Mouse (Mus musculus) CH12.LX (cell line): ENCODE data around the gene Mdp1. TPM values are rescaled to one million over a fixed set of nuclear protein-coding genes. Genes with fewer than 3 reads are reported as not detected.
A peak's percentile ranks its signal among the peaks of the same experiment; 100 is the strongest.

Source experiments
- DNase-seq: peaks from one replicate; pipeline ENCODE4 v3.0.0-alpha.2; 2013; ENCODE audit errors: extremely low read depth
- H3K27ac ChIP-seq: 2 replicates; pipeline ENCODE4 v1.5.1; 2012; ENCODE audit warnings: low read depth, mild to moderate bottlenecking, control low read depth, moderate library complexity; ENCODE audit not compliant: insufficient read depth
- H3K27me3 ChIP-seq: replicated peaks from 2 replicates; pipeline ENCODE3; 2012; ENCODE audit warnings: inconsistent platforms
- H3K36me3 ChIP-seq, 2 experiments: replicated peaks in 1 of 2; 2 replicates each; pipeline versions ENCODE3 to v1.6.1; 2012; ENCODE audit warnings: inconsistent platforms in 1 of 2, low read length in 1 of 2, mild to moderate bottlenecking in 1 of 2, mixed read lengths in 1 of 2, moderate library complexity in 1 of 2; ENCODE audit not compliant: control insufficient read depth in 1 of 2, insufficient read depth in 1 of 2
- H3K4me1 ChIP-seq, 2 experiments: 2 replicates each; pipeline ENCODE4 v1.6.1; 2012; ENCODE audit warnings: inconsistent platforms in 1 of 2, moderate library complexity in 1 of 2; ENCODE audit not compliant: insufficient read depth in 2 of 2, control insufficient read depth in 1 of 2
- H3K4me2 ChIP-seq: 2 replicates; pipeline ENCODE4 v1.6.1; 2012; ENCODE audit warnings: low read depth, mild to moderate bottlenecking, control low read depth; ENCODE audit not compliant: poor library complexity, insufficient read depth, severe bottlenecking
- H3K4me3 ChIP-seq, 3 experiments: fragments of 150-350 bp in 1 of 3; sonication (generic) in 1 of 3; replicated peaks in 1 of 3; 2 replicates each; pipeline versions ENCODE3 to v1.5.1; 2011 to 2012; ENCODE audit warnings: low read depth in 2 of 3, low read length in 2 of 3, mild to moderate bottlenecking in 2 of 3, moderate library complexity in 2 of 3, control low read depth in 1 of 3, improper control_type of control experiment in 1 of 3, inconsistent platforms in 1 of 3, mixed read lengths in 1 of 3; ENCODE audit not compliant: poor library complexity in 1 of 3
- H3K79me2 ChIP-seq: replicated peaks from 2 replicates; pipeline ENCODE4 v1.6.1; 2012; ENCODE audit warnings: mild to moderate bottlenecking, moderate library complexity; ENCODE audit not compliant: control insufficient read depth, poor library complexity, insufficient read depth, severe bottlenecking; ENCODE audit errors: extremely low read depth
- H3K9ac ChIP-seq: 2 replicates; pipeline ENCODE4 v1.6.1; 2012; ENCODE audit warnings: low read depth, mild to moderate bottlenecking, control low read depth, moderate library complexity; ENCODE audit not compliant: insufficient read depth
- H3K9me3 ChIP-seq: replicated peaks from 2 replicates; pipeline ENCODE3; 2012; ENCODE audit warnings: low read length, inconsistent platforms, mixed read lengths
- BHLHE40 ChIP-seq: IDR thresholded peaks from 2 replicates; pipeline ENCODE4 v1.6.1; 2011; ENCODE audit warnings: mild to moderate bottlenecking, low read depth, low read length, improper control_type of control experiment
- CHD1 ChIP-seq: IDR thresholded peaks from 2 replicates; pipeline ENCODE4 v1.6.1; 2012; ENCODE audit warnings: low read depth, low read length, improper control_type of control experiment, inconsistent platforms
- CHD2 ChIP-seq: IDR thresholded peaks from 2 replicates; pipeline ENCODE4 v1.6.1; 2011; ENCODE audit warnings: low read length, improper control_type of control experiment
- CTCF ChIP-seq, 2 experiments: IDR thresholded peaks in 1 of 2; conservative IDR thresholded peaks in 1 of 2; 2 replicates each; pipeline ENCODE4 v1.5.1; 2011 to 2012; ENCODE audit warnings: low read depth in 2 of 2, low read length in 2 of 2, improper control_type of control experiment in 1 of 2, inconsistent platforms in 1 of 2, mild to moderate bottlenecking in 1 of 2, moderate library complexity in 1 of 2
- E2F4 ChIP-seq: IDR thresholded peaks from 2 replicates; pipeline ENCODE4 v1.6.1; 2011; ENCODE audit warnings: low read depth, low read length, improper control_type of control experiment; ENCODE audit not compliant: insufficient replicate concordance
- ELF1 ChIP-seq: IDR thresholded peaks from 2 replicates; pipeline ENCODE4 v1.6.1; 2014; ENCODE audit warnings: low read depth, mild to moderate bottlenecking, inconsistent platforms, low read length, improper control_type of control experiment
- EP300 ChIP-seq: IDR thresholded peaks from 2 replicates; pipeline ENCODE4 v1.6.1; 2011; ENCODE audit warnings: low read length, improper control_type of control experiment
- ETS1 ChIP-seq: conservative IDR thresholded peaks from 2 replicates; pipeline ENCODE4 v1.6.1; 2012; ENCODE audit warnings: low read depth, mild to moderate bottlenecking, inconsistent platforms, low read length, improper control_type of control experiment, moderate library complexity
- GABPA ChIP-seq: IDR thresholded peaks from 2 replicates; pipeline ENCODE4 v1.6.1; 2012; ENCODE audit warnings: low read depth, low read length, improper control_type of control experiment, inconsistent platforms; ENCODE audit not compliant: insufficient replicate concordance
- HCFC1 ChIP-seq: IDR thresholded peaks from 2 replicates; pipeline ENCODE4 v1.6.1; 2012; ENCODE audit warnings: low read depth, mild to moderate bottlenecking, inconsistent platforms, low read length, improper control_type of control experiment
- IRF4 ChIP-seq: IDR thresholded peaks from 2 replicates; pipeline ENCODE4 v1.6.1; 2014; ENCODE audit warnings: low read depth, mild to moderate bottlenecking, inconsistent platforms, low read length, improper control_type of control experiment
- JUN ChIP-seq: IDR thresholded peaks from 2 replicates; pipeline ENCODE4 v1.6.1; 2011; ENCODE audit warnings: low read depth, mild to moderate bottlenecking, low read length, improper control_type of control experiment, moderate library complexity; ENCODE audit not compliant: insufficient read depth
- JUND ChIP-seq: conservative IDR thresholded peaks from 2 replicates; pipeline ENCODE4 v1.6.1; 2011; ENCODE audit warnings: low read depth, low read length, improper control_type of control experiment
- KAT2A ChIP-seq: IDR thresholded peaks from 2 replicates; pipeline ENCODE4 v1.6.1; 2012; ENCODE audit warnings: low read length, improper control_type of control experiment, inconsistent platforms; ENCODE audit not compliant: insufficient replicate concordance
- MAFK ChIP-seq: IDR thresholded peaks from 2 replicates; pipeline ENCODE4 v1.6.1; 2011; ENCODE audit warnings: low read length, improper control_type of control experiment; ENCODE audit not compliant: insufficient replicate concordance
- MAX ChIP-seq: IDR thresholded peaks from 2 replicates; pipeline ENCODE4 v1.6.1; 2011; ENCODE audit warnings: low read length, improper control_type of control experiment
- MEF2A ChIP-seq: IDR thresholded peaks from 2 replicates; pipeline ENCODE4 v1.6.1; 2014; ENCODE audit warnings: low read depth, mild to moderate bottlenecking, inconsistent platforms, low read length, improper control_type of control experiment, borderline replicate concordance
- MXI1 ChIP-seq: IDR thresholded peaks from 2 replicates; pipeline ENCODE4 v1.6.1; 2011; ENCODE audit warnings: mild to moderate bottlenecking, low read depth, low read length, improper control_type of control experiment
- MYC ChIP-seq: IDR thresholded peaks from 2 replicates; pipeline ENCODE4 v1.6.1; 2011; ENCODE audit warnings: low read depth, mild to moderate bottlenecking, improper control_type of control experiment, low read length
- NELFE ChIP-seq: IDR thresholded peaks from 2 replicates; pipeline ENCODE4 v1.6.1; 2011; ENCODE audit warnings: low read depth, low read length, improper control_type of control experiment
- NRF1 ChIP-seq: IDR thresholded peaks from 2 replicates; pipeline ENCODE4 v1.6.1; 2014; ENCODE audit warnings: low read depth, mild to moderate bottlenecking, inconsistent platforms, low read length, improper control_type of control experiment, moderate library complexity
- PAX5 ChIP-seq: IDR thresholded peaks from 2 replicates; pipeline ENCODE4 v1.6.1; 2012; ENCODE audit warnings: low read length, inconsistent platforms, mixed read lengths
- POLR2A ChIP-seq: IDR thresholded peaks from 2 replicates; pipeline ENCODE4 v1.6.1; 2011; ENCODE audit warnings: low read depth, mild to moderate bottlenecking, improper control_type of control experiment, low read length
- POLR2AphosphoS2 ChIP-seq: IDR thresholded peaks from 2 replicates; pipeline ENCODE4 v1.6.1; 2011; ENCODE audit warnings: low read depth, low read length, improper control_type of control experiment
- RAD21 ChIP-seq: IDR thresholded peaks from 2 replicates; pipeline ENCODE4 v1.6.1; 2011; ENCODE audit warnings: low read depth, mild to moderate bottlenecking, low read length, improper control_type of control experiment, moderate library complexity
- RCOR1 ChIP-seq: conservative IDR thresholded peaks from 2 replicates; pipeline ENCODE4 v1.6.1; 2012; ENCODE audit warnings: low read depth, mild to moderate bottlenecking, inconsistent platforms, low read length, improper control_type of control experiment
- SIN3A ChIP-seq: IDR thresholded peaks from 2 replicates; pipeline ENCODE4 v1.6.1; 2012; ENCODE audit warnings: low read length, improper control_type of control experiment, inconsistent platforms
- SMC3 ChIP-seq: IDR thresholded peaks from 2 replicates; pipeline ENCODE4 v1.6.1; 2011; ENCODE audit warnings: low read depth, low read length, improper control_type of control experiment
- TBP ChIP-seq: conservative IDR thresholded peaks from 2 replicates; pipeline ENCODE4 v1.6.1; 2011; ENCODE audit warnings: low read depth, low read length, improper control_type of control experiment
- TCF12 ChIP-seq: IDR thresholded peaks from 2 replicates; pipeline ENCODE4 v1.6.1; 2014; ENCODE audit warnings: low read depth, mild to moderate bottlenecking, inconsistent platforms, low read length, improper control_type of control experiment
- UBTF ChIP-seq: IDR thresholded peaks from 2 replicates; pipeline ENCODE4 v1.6.1; 2012; ENCODE audit warnings: low read depth, mild to moderate bottlenecking, inconsistent platforms, low read length, improper control_type of control experiment, moderate library complexity
- USF1 ChIP-seq: IDR thresholded peaks from 2 replicates; pipeline ENCODE4 v1.6.1; 2014; ENCODE audit warnings: low read depth, mild to moderate bottlenecking, inconsistent platforms, low read length, improper control_type of control experiment
- USF2 ChIP-seq: conservative IDR thresholded peaks from 2 replicates; pipeline ENCODE4 v1.6.1; 2011; ENCODE audit warnings: low read depth, low read length, improper control_type of control experiment
- ZC3H11A ChIP-seq: IDR thresholded peaks from 2 replicates; pipeline ENCODE4 v1.6.1; 2012; ENCODE audit warnings: low read depth, mild to moderate bottlenecking, inconsistent platforms, low read length, improper control_type of control experiment
- ZKSCAN1 ChIP-seq: IDR thresholded peaks from 2 replicates; pipeline ENCODE4 v1.6.1; 2012; ENCODE audit warnings: low read depth, inconsistent platforms, low read length, improper control_type of control experiment, borderline replicate concordance
- ZMIZ1 ChIP-seq: IDR thresholded peaks from 2 replicates; pipeline ENCODE4 v1.6.1; 2012; ENCODE audit warnings: low read depth, mild to moderate bottlenecking, inconsistent platforms, low read length, improper control_type of control experiment
- ZNF384 ChIP-seq: IDR thresholded peaks from 2 replicates; pipeline ENCODE4 v1.6.1; 2012; ENCODE audit warnings: low read depth, low read length, improper control_type of control experiment, inconsistent platforms
- dilution Hi-C: fragments of 300-500 bp; cut with MboI; formaldehyde crosslinking; loops from 2 replicates; pipeline ENCODE4 v1.14.3; 2020; ENCODE audit warnings: low sequenced_read_pairs; ENCODE audit not compliant: extremely low pct_unique_long_range_greater_than_20kb, extremely low pct_ligation_motif_present
- in situ Hi-C: fragments of 300-500 bp; cut with MboI; formaldehyde crosslinking; loops from 3 replicates; pipeline ENCODE4 v1.14.3; 2019; ENCODE audit warnings: low sequenced_read_pairs, low pct_ligation_motif_present, low pct_unique_long_range_greater_than_20kb, mixed read lengths
- polyA plus RNA-seq: library from polyadenylated mRNA; unstranded; fragments of >175 nt; gene quantifications from 2 replicates; pipeline ENCODE4 v1.2.1, GENCODE M21; 2012; ENCODE audit warnings: low read depth; ENCODE audit not compliant: insufficient read length
- total RNA-seq, 2 experiments: library from RNA; depleted of rRNA; stranded (reverse); fragments of 300-350 nt in 1 of 2; fragments of >200 nt in 1 of 2; gene quantifications; 2 replicates each; pipeline ENCODE4 v1.2.3; 2012 to 2014

Mdp1 gene
- total and polyA plus RNA-seq, 3 experiments = 23.4 to 30.9 (median 25.6) TPM

DNA sequence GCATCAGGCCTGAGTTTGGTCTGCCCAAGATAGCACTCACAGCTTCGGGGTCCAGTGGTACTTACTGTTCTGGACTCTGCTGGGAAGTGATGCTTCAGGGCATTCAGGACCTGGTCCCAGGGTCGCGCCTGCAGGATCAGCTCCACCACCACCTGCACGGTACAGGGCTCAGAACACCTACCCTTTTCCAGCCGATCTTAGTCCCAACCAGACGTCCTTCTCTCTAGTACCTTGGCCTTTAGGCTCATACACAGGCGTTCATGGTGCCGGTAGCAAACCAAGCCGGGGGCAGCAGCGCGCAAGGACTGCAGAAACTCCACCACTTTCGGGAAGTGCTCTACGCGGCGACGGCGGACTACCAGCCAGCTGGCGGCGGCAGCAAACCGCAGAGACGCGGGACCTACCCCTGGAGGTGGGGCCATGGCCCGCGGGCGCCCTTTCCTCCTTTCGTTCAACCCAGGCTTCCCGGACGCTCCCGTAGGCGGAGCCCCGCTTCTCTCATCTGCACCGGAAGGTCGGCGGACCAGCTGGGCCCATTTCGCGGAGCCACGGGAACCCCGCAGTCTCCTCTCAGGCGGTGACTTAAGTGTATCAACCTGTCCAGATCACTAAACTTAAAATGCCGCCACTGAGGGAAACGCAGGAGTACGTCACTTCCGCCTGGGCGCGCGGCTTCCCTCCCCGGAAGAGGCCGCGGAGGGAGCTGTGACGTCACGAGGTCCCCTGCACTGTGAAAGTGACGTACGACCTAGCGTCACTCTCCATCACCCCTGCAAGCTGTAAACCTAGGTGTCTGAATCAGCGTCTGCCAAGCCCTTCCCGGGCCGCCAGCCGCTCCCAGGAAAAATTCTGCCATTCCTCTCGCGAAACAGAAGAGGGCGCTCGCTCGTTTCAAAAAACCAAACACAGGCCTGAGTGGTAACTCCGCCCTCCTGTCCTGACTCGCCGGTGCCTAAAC is 21.1 kb upstream of the Mdp1 start, which contains the start of gene Tinf2:
Gene Tinf2 (minus strand): TSS at position 661 of the 958 bp plus-strand sequence.
- H3K36me3 ChIP-seq = peaks cover 35 to 42% of the 10 kb centered on the region in 2 experiments
- peak within 1 kb of the TSS; percentile 77 to 85 (median 79) for H3K4me3 ChIP-seq
- H3K4me2 ChIP-seq = peak within 1 kb of the TSS; percentile 95
- peak; percentile 95 for DNase-seq
- H3K9ac ChIP-seq = peak within 1 kb of the TSS; percentile 62
- no peaks in the 10 kb centered on the region for H3K27me3 ChIP-seq
- H3K4me1 ChIP-seq = peaks cover 5 to 52% of the 10 kb centered on the region in 2 experiments
- H3K27ac ChIP-seq = peak within 1 kb of the TSS; percentile 56
- in situ Hi-C loops = loop anchor here (5.0 kb wide), 1 partner anchor 71 kb away; no protein-coding TSS in a partner anchor
- H3K79me2 ChIP-seq = no peaks in the 10 kb centered on the region
- H3K9me3 ChIP-seq = no peaks in the 10 kb centered on the region
- dilution Hi-C loops = no loop called here
- TF ChIP-seq BHLHE40 = peak; percentile 53; the same call in 1 of the 2 replicates
- peak; percentile 80 for TF ChIP-seq MEF2A
- peak; percentile 80 for TF ChIP-seq RCOR1
- TF ChIP-seq UBTF = no peak; the same call in 1 of the 2 replicates
- 0 out of 2 replicates have a peak, but pooled peaks have one; percentile 43 for TF ChIP-seq TBP
- TF ChIP-seq ZNF384 = no peak
- peak; percentile 73; the same call in 1 of the 2 replicates for TF ChIP-seq CHD2
- no peak for TF ChIP-seq USF2
- peak; percentile 100 for TF ChIP-seq GABPA
- TF ChIP-seq SIN3A = peak; percentile 94
- TF ChIP-seq ZMIZ1 = peak; percentile 81
- TF ChIP-seq CTCF (conservative IDR thresholded peaks at IDR 0.05 in 1 of 2, IDR thresholded peaks at IDR 0.05 in 1 of 2; ENCODE audit: low read depth in 2 of 2, low read length in 2 of 2) = peak; percentile 48 to 86
- TF ChIP-seq IRF4 = peak; percentile 84
- TF ChIP-seq ELF1 = peak; percentile 91
- TF ChIP-seq POLR2AphosphoS2 = no peak; the same call in 1 of the 2 replicates
- peak; percentile 77 for TF ChIP-seq RAD21
- peak; percentile 37; the same call in 1 of the 2 replicates for TF ChIP-seq EP300
- peak; percentile 54 for TF ChIP-seq NRF1
- peak; percentile 71 for TF ChIP-seq JUND
- peak; percentile 98 for TF ChIP-seq ETS1
- TF ChIP-seq TCF12 = peak; percentile 72
- peak; percentile 1; the same call in 1 of the 2 replicates for TF ChIP-seq ZC3H11A
- TF ChIP-seq JUN = 0 out of 2 replicates have a peak, but pooled peaks have one; percentile 46
- peak; percentile 91 for TF ChIP-seq NELFE
- TF ChIP-seq USF1 = no peak
- TF ChIP-seq MXI1 = peak; percentile 85
- peak; percentile 84 for TF ChIP-seq HCFC1
- peak; percentile 79 for TF ChIP-seq POLR2A
- TF ChIP-seq SMC3 = peak; percentile 76
- no peak for TF ChIP-seq PAX5
- TF ChIP-seq MYC = no peak
- TF ChIP-seq CHD1 = no peak
- peak; percentile 79 for TF ChIP-seq MAX
- TF ChIP-seq ZKSCAN1 = no peak; the same call in 1 of the 2 replicates
- peak; percentile 92; the same call in 1 of the 2 replicates for TF ChIP-seq E2F4
- peak; percentile 62; the same call in 1 of the 2 replicates for TF ChIP-seq MAFK
- peak; percentile 82; the same call in 1 of the 2 replicates for TF ChIP-seq KAT2A
